In the genomic region with DNA sequence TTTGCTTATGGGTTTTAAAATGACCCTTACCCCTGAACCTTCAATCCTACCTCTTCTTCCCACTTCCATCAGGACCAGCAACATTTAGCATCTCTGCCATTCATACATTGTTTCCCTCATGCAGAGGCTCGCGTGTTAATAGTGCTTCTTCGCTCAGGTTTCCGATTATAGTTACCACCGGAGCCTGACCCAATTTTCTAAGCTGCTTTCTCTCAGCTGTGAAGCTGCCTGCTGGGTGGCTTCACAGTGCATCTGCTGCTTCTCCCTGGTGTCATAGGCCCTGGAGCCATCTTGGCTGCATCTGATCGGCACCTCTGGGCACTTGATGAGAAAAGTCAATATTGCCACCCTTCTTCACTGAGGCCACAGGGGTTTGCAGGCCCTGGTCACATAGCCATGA, we compare ENCODE assay signal across 19 mouse cellular contexts.
DNase-seq lines count a peak whose midpoint lies in the region; ATAC-seq and TF ChIP-seq lines count a peak whose summit lies in the region.
"Had no signal": no experiment of that assay in that cellular context is flagged by ENCODE, and none has a peak within 500 bp of the region (broad histone marks: within the 10 kb centered on the region; RNA-seq: fewer than 3 reads in every experiment).

No protein-coding gene starts in this region.

- no peak overlapping the region for H3K27ac ChIP-seq in cerebellum, adult 2 months (ENCODE audit: insufficient read depth, low read length)
- H3K27ac ChIP-seq in hindbrain, embryonic 14.5 days: no peak overlapping the region
- no peak overlapping the region for H3K27ac ChIP-seq in kidney, embryonic 16.5 days (ENCODE audit: low read length)
- H3K27ac ChIP-seq: forebrain, embryonic 15.5 days; heart, embryonic 10.5 days; limb, embryonic 12.5 days; liver, embryonic 12.5 days had no signal

- no peaks in the 10 kb centered on the region; the same call in 1 of the 2 replicates for H3K4me1 ChIP-seq in cerebellum, adult 2 months (ENCODE audit: control insufficient read depth, insufficient read depth, low read length)
- H3K4me1 ChIP-seq in hindbrain, embryonic 14.5 days (replicated peaks; ENCODE audit: control insufficient read depth, insufficient read depth, low read length): no peaks in the 10 kb centered on the region
- H3K4me1 ChIP-seq in kidney, embryonic 16.5 days (ENCODE audit: insufficient read depth, low read length): no peaks in the 10 kb centered on the region
- H3K4me1 ChIP-seq: forebrain, embryonic 15.5 days; heart, embryonic 10.5 days; limb, embryonic 12.5 days; liver, embryonic 12.5 days had no signal

- H3K9ac ChIP-seq in hindbrain, embryonic 14.5 days: no peak overlapping the region
- no peak overlapping the region for H3K9ac ChIP-seq in kidney, embryonic 16.5 days (replicated peaks; ENCODE audit: low read length)
- H3K9ac ChIP-seq: forebrain, embryonic 15.5 days; limb, embryonic 12.5 days; liver, embryonic 12.5 days had no signal

- 34% methylated on average over 6 of the region's 6 CpGs for WGBS in cerebellum, adult 2 months
- 85% methylated on average over 6 of the region's 6 CpGs for WGBS in hindbrain, embryonic 14.5 days
- WGBS in kidney, embryonic 16.5 days: 94% methylated on average over 6 of the region's 6 CpGs

- TF ChIP-seq CTCF in cerebellum, adult 2 months (IDR thresholded peaks at IDR 0.05; ENCODE audit: borderline replicate concordance, insufficient read depth, low read depth, low read length): no peak

- H3K36me3 ChIP-seq in hindbrain, embryonic 14.5 days (replicated peaks; ENCODE audit: control insufficient read depth, insufficient read depth): no peaks in the 10 kb centered on the region
- H3K36me3 ChIP-seq in kidney, embryonic 16.5 days (ENCODE audit: insufficient read depth, low read length): no peaks in the 10 kb centered on the region
- H3K36me3 ChIP-seq: forebrain, embryonic 15.5 days; G1E; heart, embryonic 10.5 days; limb, embryonic 12.5 days; liver, embryonic 12.5 days had no signal

- no peak for DNase-seq in frontal cortex, postnatal 10 days (ENCODE audit: low spot score in 2 of 2)
- peak; percentile 17 to 20 for DNase-seq in cerebellum, adult 2 months
- peak; percentile 3 to 10 for DNase-seq in cerebellum, postnatal 36 days
- DNase-seq in right cerebral cortex, postnatal 14 days: peak; percentile 5
- DNase-seq in hindbrain, embryonic 14.5 days (ENCODE audit: low spot score): no peak
- DNase-seq: adrenal gland, postnatal 36 days; embryo, embryonic 11 days; kidney, adult 18-20 months; kidney, postnatal 14 days; lung, adult 2 months; lung, postnatal 36 days; thymus, postnatal 36 days had no signal

- no peak for TF ChIP-seq POLR2A in cerebellum, adult 2 months (IDR thresholded peaks at IDR 0.05; ENCODE audit: borderline replicate concordance, insufficient read depth, low read length)

- H3K4me2 ChIP-seq in hindbrain, embryonic 14.5 days (replicated peaks): no peak overlapping the region
- no peak overlapping the region for H3K4me2 ChIP-seq in kidney, embryonic 16.5 days (replicated peaks; ENCODE audit: low read depth, low read length)
- H3K4me2 ChIP-seq: forebrain, embryonic 15.5 days; limb, embryonic 12.5 days; liver, embryonic 12.5 days had no signal

- H3K9me3 ChIP-seq in hindbrain, embryonic 14.5 days (ENCODE audit: control insufficient read depth, low read length): no peaks in the 10 kb centered on the region
- H3K9me3 ChIP-seq in kidney, embryonic 16.5 days (ENCODE audit: low read length): no peaks in the 10 kb centered on the region
- H3K9me3 ChIP-seq: forebrain, embryonic 15.5 days; G1E; heart, embryonic 10.5 days; limb, embryonic 12.5 days; liver, embryonic 12.5 days had no signal

- ATAC-seq in frontal cortex, adult (ENCODE audit: low TSS enrichment): peak; percentile 96
- ATAC-seq in hindbrain, embryonic 14.5 days (ENCODE audit: low FRiP score): no peak
- ATAC-seq in kidney, embryonic 16.5 days (ENCODE audit: low FRiP score, low TSS enrichment): no peak
- ATAC-seq: forebrain, embryonic 15.5 days; liver, embryonic 12.5 days had no signal

- no peak overlapping the region for H3K4me3 ChIP-seq in cerebellum, adult 2 months (replicated peaks; ENCODE audit: insufficient read depth, low read depth, low read length)
- H3K4me3 ChIP-seq in hindbrain, embryonic 14.5 days (replicated peaks; ENCODE audit: low read length): no peak overlapping the region
- H3K4me3 ChIP-seq in kidney, embryonic 16.5 days (ENCODE audit: low read length): no peak overlapping the region
- H3K4me3 ChIP-seq: forebrain, embryonic 15.5 days; heart, embryonic 10.5 days; limb, embryonic 12.5 days; liver, embryonic 12.5 days had no signal

- no peaks in the 10 kb centered on the region for H3K27me3 ChIP-seq in cerebellum, adult 2 months (ENCODE audit: control insufficient read depth, insufficient read depth, low read length)
- no peaks in the 10 kb centered on the region for H3K27me3 ChIP-seq in hindbrain, embryonic 14.5 days (ENCODE audit: control insufficient read depth, insufficient read depth, low read length)
- H3K27me3 ChIP-seq in kidney, embryonic 16.5 days (ENCODE audit: insufficient read depth, low read length): no peaks in the 10 kb centered on the region
- H3K27me3 ChIP-seq: forebrain, embryonic 15.5 days; limb, embryonic 12.5 days; liver, embryonic 12.5 days had no signal

Comparison
In these comparisons a context has a peak if more than half of its experiments do, and no peak if none do; other contexts are left out.
1. DNase-seq: peak in cerebellum, adult 2 months (2 of 2), cerebellum, postnatal 36 days (2 of 2) and right cerebral cortex, postnatal 14 days (single experiment); none in frontal cortex, postnatal 10 days (0 of 2) and hindbrain, embryonic 14.5 days (single experiment).